Mouse (Mus musculus) megakaryocyte-erythroid progenitor cell, adult 5-6 weeks (primary cell): ENCODE results near the gene Pdc. TPM values are rescaled to one million over a fixed set of nuclear protein-coding genes. Genes with fewer than 3 reads are reported as not detected.
"Not testable (repeated sequence)": the region's sequence is repeated elsewhere in the genome, so short reads cannot be mapped to it uniquely, and the experiment has no call there.

Source experiments
- ATAC-seq: replicated peaks from 2 replicates; pipeline ENCODE4 v1.8.0; 2016; ENCODE audit warnings: mild to moderate bottlenecking, inconsistent platforms; ENCODE audit not compliant: severe bottlenecking, poor library complexity, low FRiP score, low TSS enrichment
- total RNA-seq, 2 experiments: library from RNA; stranded (forward) in 1 of 2; stranded (reverse) in 1 of 2; fragments of 200-1000, 215-1000 nt in 1 of 2; fragments of >200 nt in 1 of 2; fragmentation: Nextera tagmentation in 1 of 2; gene quantifications; 2 replicates each; pipeline ENCODE4 v1.2.3; 2014 to 2017

The Pdc gene
- total RNA-seq (2014; fragmentation: Nextera tagmentation) (not detected in 2 replicates), total RNA-seq (2017) (not detected in 2 replicates)

DNA sequence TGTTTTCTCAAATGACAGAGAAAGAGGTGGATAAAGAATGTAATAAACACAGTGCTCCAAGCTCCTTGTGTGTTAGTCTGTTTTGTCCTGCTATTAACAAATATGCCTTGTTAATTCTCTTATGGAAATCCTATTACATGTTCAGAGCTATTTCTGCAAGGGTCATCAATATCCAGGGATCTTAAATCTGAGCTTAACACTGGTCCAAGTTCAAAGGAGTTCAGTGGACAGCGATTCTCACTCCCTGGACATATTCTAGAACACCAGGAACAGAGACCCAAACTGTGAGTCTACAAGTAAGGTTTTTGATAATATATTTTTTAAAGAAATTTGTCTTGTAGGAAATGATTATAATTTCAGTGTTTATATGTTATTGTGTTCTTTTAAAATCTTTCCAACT, at the start of gene Pdc:
TSS of gene Pdc (plus strand) at position 213 of the 400 bp plus-strand sequence.
- no peak for ATAC-seq

DNA sequence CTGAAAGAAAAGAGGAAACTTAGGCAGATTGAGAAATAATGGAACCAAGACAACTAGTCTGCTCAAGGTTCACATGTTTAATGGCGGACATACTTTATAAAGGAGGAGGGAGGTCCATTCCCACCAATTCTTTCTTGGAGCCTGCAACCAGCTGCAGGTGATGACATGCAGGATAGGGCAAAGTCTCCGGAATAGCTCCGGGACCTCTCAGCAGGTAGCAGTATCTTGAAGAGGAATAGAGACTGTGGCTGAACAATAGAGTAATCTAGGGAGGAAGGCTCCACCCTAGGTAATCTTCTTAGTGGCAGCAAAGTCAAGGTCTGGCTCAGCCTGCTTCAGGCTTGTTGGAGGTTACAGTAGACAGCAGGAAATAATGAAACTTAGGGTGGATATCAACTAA, 25.2 kb upstream of the Pdc start:
- ATAC-seq, result not testable (repeated sequence)

DNA sequence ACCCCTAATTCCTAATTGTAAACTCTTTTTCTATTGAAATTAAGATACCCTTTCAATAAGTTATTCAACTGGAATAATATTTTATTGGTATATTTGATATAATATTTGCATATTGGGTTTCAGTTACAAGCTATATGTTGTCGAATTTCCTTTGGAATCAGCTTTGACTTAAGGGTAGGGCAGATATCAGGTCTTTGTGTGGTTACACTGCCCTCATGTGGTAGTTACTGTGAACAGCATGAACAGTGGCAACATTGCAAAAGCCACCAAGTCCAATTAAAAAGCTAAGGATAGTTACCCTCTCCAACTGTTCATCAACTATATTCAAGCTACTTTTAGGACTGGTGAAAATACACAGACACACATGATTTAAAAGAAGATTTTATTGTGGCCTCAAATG, 11.6 kb upstream of the Pdc start:
- ATAC-seq, result peak; percentile 82

DNA sequence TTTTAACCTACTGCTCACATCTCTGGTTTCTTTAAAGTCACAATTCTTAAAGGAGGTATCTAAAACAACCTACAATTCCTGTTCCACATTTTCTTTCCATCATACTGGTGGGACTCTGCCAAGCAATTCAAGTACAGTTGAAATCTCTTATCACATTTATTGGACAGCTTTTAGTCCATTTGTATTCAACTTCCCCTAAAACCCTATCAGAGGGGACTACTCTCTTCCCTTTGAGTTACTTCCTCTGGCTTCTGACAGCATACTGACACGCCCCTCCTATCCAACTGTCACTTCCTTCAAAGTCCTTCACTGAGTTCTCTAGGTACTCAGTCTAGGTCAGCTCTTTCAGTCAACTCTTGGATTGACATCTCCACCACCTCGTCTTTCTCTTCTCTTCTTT, 15.9 kb downstream of the Pdc start:
- no peak for ATAC-seq

DNA sequence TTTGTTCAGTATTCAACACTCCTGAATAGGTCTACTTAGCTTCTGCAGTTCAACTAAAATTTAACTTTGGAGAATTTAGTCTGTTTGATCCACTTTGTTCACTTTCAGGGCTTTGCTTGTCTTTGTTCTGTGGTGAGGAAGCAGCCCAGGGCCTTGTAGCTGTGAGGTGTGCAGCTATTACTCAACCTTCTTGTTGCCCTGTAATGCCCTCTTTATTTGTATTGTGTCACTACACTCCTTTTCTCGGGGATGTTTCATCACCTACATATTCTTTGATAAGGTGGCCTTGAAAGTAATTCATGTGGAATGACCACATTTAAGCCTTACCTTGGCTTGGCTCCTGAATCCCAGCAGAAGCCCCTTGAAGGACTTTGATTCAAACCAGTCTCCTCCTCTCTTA, 41.6 kb downstream of the Pdc start:
- ATAC-seq, result no peak

DNA sequence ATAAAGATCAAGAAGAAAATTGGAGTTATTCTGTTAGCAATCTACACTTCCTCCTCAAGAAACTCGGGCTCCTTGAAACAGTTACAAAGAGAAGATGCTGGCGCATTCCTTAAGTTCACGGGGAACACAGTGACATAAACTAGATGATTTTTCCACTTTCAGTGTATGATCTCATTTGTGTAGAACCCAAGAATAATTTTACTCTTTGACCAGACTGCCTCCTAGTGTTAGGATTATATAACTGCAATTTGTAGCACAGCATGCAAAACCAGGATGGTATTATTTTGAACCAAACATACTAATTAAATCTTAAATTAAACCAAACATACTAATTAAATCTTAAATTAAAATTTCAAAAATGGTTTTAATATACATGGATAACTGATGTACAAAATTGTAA, 53.7 kb downstream of the Pdc start:
- ATAC-seq, result peak; percentile 52; the same call in 1 of the 2 replicates

DNA sequence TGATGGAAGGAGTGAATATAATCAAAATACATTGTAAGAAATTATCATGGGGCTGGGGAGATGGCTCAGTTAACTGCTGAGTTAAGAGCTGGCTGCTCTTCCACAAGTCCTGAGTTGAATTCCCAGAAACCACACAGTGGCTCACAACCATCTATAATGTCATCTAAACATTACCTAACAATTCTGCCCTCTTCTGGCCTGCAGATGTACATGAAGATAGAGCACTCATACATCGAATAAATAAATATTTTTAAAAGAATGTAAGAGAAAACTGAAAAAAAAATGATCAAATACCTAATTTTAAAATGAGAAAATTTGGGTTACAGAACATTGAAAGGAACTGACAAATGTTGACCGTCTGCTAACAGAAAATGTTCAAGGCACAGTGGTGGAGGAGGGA, 55.0 kb downstream of the Pdc start:
- no peak for ATAC-seq

Other genes with a start within 250 kb of the Pdc start
- not detected in 2 replicates for gene Ptgs2, start 219.4 kb upstream of the Pdc start, total RNA-seq (2014; fragmentation: Nextera tagmentation)
- gene Ptgs2, start 219.4 kb upstream of the Pdc start, total RNA-seq (2017), result 0.65 TPM in 1 of 2 replicates, not detected in the other
- 356 and 387 TPM in 2 replicates for gene Tpr, start 73.4 kb downstream of the Pdc start, total RNA-seq (2014; fragmentation: Nextera tagmentation)
- 600 and 632 TPM in 2 replicates for gene Tpr, start 73.4 kb downstream of the Pdc start, total RNA-seq (2017)
- gene Odr4, start 73.7 kb downstream of the Pdc start, total RNA-seq (2014; fragmentation: Nextera tagmentation), result 18.8 and 37.6 TPM in 2 replicates
- gene Odr4, start 73.7 kb downstream of the Pdc start, total RNA-seq (2017), result 82.6 and 89.2 TPM in 2 replicates
- gene Prg4, start 146.7 kb downstream of the Pdc start, total RNA-seq (2014; fragmentation: Nextera tagmentation), result not detected in 2 replicates
- gene Prg4, start 146.7 kb downstream of the Pdc start, total RNA-seq (2017), result not detected in 2 replicates